Mouse (Mus musculus) erythroid progenitor cell, adult 5-6 weeks (primary cell): ENCODE measurements around the gene Rnf2. TPM values are rescaled to one million over a fixed set of nuclear protein-coding genes. Genes with fewer than 3 reads are reported as not detected.
A peak's percentile ranks its signal among the peaks of the same experiment; 100 is the strongest.

Experiments
- ATAC-seq: replicated peaks from 2 replicates; pipeline ENCODE4 v1.8.0; 2016; ENCODE audit warnings: moderate number of reproducible peaks, mild to moderate bottlenecking, moderate TSS enrichment, inconsistent platforms; ENCODE audit not compliant: poor library complexity, low FRiP score, severe bottlenecking
- total RNA-seq, 2 experiments: library from RNA; stranded (forward) in 1 of 2; stranded (reverse) in 1 of 2; fragments of 150-400 nt in 1 of 2; fragments of 186-747, 209-891 nt in 1 of 2; gene quantifications; 2 replicates each; pipeline versions ENCODE4 v1.2.3 to v1.2.4; 2015 to 2017; ENCODE audit warnings: low replicate concordance in 2 of 2

The Rnf2 gene
- 18.4 and 36.0 TPM in 2 replicates for total RNA-seq (2015; ENCODE audit: low replicate concordance)
- 5.7 and 20.9 TPM in 2 replicates for total RNA-seq (2017; ENCODE audit: low replicate concordance)

DNA sequence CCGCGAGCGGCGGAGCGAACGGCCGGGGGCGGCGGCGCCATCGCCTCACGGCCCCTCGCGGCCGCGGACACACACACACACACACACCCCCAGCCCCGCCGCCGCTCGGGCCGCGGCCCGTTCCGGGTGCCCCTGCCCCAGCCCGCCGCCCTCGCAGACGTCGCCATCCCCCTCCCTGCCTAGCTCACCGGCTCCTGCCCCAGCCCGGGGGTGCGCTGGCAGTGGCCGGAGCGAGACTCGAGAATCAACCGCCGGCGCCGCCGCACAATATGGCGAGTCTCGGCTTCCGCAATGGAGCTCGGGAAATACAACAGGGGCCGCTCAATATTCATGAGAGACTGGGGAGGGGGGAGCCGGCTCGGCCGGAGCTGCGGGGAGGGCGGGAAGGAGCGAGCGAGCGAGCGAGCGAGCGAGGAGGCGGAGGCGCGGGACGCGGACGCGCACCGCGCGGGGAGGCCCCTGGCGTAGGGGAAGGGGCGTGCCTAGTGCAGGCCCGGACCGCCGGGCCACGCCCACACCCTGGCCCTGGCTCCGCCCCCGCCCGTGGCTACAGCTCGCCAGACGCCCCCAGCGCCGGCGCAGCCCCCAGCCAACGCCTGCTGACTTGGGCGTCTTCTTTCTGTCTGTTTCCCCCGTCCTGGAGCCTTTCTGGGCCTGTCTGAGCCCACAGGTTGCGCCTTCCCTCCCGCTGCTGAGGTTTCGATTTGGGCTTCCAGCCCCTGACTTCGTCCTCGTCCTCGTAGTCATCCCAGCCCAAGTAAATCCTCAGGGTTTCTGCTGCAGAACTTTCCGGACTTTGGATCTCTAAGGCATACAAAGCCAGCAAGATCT is at the start of gene Rnf2:
Rnf2 (minus strand) TSS at position 425 of the 831 bp plus-strand sequence.
- ATAC-seq = peak; percentile 95

DNA sequence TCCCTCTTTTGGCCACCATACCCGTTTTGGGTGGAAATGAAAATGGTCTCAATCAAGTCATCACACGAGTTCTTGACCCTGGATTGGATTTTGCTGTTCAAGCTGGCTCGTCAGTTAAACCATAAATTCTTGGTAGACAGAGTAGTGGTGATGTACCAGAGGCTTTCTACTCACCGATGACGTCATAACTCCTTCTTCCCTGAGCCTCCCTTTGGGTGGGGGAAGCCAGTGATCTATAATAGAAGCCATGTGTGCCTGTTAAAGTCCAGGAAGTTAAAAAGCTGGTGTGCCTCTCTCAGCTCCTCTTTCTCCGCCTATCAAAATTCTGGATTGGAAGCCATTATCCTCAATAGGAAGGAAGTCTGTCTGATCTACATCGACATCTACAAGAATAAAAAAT is 49.0 kb upstream of the Rnf2 start:
- no peak for ATAC-seq

DNA sequence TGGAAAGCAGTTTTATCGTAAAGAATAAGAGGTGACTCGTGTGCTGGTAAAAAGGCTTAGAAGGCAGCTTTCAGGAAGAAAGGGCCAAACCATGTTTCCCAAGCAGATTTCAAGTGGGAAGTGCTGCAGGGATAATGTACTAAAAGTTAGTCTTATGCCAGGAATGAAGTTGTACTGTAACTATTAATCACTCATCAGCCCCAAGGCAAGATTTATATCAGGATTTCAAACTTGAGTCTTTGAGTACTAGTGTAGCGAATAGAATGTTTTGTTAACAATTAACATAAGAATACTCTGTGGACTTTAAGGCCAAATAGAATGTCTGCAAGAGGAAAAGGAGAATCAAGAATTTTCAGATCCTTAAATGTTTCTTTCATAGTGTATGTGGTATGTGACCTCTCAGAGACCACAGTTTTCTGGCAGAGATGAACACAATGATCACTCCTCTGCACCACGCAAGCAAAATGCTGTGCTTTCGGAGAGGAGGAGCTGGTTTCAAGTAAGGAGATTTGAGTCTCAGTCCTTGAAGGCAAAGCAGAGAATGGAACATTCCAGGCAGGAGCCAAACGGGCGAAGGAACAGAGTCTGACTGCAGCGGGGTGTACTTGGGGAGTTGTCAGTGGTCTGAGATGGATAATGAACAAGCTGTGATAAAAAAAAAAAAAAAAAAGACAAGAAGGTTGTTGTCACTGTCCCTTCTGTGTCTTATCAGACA is 48.3 kb upstream of the Rnf2 start:
- ATAC-seq = no peak

DNA sequence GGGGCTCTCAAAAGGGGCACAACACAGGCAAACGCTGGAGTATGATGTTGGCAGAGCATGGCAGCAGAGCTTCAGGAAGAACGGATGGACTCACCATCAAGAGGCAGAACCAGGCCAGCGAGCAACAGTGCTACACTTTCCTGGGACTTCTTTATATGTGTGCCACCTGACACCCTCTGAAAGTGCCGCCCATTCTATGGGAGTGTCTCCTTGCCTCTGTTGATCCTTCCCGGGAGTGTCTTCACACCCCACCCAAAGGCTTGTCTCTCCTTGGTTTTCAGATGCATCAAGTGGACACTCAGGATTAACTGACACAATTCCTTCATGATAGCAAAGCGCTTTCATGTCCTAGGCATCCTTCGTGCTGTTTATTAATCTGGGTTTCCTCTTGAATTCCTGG is 44.8 kb upstream of the Rnf2 start:
- ATAC-seq = no peak

DNA sequence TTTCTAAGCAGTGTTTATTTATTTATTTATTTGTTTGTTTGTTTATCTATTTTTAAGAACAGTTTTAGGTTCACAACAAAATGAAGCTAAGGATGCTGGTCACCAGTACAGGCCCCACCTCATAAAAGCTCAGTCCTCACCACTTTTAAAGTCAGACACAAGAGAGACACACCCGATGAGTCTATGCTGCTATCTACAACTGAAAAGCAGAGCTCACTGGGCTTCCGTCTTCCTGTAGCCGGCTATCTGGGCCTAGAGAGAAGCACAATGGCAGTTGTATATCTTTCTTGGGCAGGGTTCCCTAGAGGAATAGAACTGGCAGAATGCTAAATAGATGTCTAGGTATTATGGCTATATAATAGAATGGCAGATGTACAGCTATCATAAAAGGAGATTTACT is 43.8 kb upstream of the Rnf2 start:
- ATAC-seq = no peak

DNA sequence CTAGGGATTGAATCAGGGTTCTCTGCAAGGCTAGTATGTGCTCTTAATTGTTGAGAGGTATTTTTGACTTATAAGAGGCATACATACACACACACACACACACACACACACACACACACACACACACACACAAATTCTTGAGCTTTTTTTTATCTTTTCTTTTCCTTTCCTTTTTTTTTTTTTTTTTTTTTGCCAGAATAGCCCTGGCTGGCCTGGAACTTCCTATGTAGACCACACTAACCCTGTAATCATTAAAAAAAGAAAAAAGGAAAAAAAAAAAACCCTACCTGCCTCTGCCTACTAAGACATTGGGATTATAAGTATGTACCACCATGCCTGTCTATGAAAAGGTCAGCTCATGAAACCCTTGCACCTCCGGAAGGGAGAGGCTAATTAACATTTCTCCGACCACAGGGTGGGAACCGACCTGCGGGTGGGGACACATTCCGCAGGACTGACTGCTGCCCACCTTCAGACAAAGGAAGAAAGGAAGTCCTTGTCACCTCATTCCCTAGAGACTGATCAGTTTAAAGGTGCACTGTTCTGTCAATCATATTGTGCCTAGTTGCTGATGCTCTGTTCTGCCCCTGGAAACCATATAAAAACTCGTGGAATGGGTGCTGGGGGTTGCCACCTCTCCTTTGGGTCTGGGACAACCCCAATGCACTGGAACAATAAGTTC is 43.2 kb upstream of the Rnf2 start:
- no peak for ATAC-seq

DNA sequence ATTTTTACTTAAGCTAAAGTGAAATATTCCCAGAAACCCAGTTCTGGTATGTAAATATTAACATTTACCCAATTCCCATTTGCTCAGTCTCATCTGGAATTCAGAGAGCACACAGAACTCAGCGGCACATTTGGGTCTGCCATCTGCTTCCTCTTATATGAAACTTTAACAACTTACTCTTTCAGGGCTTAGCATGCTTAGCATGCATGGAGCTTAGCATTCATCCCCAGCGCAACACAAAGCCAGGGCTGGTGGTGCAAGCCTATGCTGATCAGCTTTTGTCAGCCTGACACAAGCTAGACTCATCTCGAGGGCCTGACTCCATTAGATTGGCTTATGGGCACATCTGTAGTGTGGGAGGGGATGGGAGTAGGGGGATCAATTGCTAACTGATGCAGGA is 25.9 kb upstream of the Rnf2 start:
- ATAC-seq = no peak

DNA sequence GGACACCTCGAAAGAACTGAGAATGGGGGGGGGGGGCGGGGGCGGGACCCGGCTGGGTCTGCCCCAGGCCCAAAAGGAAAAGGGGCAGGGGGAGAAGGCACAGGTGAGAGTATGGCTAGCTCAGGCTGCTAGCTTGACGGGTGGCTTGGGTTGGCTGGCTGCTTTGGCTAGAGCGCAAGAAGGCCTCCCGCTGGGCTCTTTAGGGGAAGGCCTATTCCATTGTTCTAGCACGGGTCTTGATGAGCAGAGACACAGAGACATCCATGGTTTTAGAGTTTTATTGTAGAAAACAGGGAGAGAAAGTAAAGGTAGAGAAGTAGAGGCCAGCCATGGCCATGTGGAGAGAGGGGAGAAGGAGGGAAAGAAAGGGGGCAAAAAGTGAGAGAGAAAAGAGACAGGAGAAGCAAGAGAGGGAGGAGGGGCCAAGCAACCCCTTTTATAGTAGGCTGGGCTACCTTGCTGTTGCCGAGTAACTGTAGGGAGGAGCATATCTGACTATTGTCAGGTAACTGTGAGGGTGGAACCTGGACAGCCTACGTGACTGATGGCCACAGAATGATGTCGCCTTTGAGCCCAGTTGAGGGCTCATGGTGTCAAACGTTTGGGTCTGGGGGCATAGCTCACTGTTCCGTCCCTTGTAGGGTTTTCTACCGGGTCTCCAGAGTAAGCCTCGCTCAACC is 17.0 kb upstream of the Rnf2 start:
- ATAC-seq = no peak

DNA sequence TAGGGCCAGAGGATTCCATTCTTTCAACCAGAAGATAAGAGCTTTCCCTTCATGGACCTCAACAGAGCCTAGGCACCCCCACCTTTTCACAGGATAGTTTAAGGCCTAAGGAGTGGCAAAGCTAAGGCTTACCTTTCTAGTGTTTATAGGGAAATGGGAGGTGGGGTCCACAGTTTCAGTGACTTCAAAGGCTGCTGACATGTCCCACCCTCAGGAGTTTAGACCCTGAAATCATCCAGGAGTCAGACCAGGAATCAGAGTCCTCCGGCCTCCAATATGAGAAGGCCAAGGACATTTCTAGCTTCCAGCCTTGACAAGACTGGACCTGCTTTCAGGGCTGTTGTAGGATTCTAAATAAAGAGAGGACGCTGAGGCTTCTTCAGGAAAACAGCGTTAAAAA is 16.1 kb upstream of the Rnf2 start:
- ATAC-seq = no peak

DNA sequence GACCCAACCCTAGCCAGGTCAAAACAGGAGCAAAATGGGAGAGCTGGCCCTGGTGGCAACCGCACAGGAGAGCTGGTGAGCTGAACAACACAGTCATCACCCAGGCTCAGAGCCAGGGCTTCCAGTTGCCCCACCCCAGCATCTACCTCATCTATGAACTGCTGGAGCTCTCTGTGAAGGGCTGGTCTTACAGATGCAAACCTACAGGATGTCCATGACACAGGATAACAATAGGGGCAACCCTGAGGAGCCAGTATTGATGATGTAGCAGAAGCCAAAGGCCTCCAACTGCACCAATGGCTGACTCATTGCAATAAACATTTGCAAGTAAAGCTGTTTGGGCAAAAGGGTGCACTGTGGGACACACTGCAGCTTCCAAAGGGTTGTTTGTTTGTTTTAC is 15.0 kb upstream of the Rnf2 start:
- no peak for ATAC-seq

DNA sequence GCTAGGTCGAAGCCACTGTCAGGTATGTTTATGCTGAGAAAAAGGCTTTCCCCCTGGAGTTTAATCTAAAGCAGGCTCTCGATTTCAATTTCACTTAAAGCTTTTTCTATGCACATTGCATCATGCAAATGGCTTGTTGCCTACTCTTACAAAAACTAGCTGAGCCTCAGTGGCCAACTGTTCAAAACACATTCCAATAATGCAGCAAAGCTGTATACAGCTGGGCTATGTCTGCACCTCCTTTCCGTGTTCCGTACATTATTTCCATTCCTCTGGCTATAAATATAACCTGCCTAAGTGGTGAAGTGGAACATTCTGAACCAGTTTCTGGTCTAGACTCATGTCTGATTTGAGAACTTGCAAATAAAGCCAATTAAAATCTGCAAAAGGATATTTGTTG is 13.4 kb upstream of the Rnf2 start:
- no peak for ATAC-seq

DNA sequence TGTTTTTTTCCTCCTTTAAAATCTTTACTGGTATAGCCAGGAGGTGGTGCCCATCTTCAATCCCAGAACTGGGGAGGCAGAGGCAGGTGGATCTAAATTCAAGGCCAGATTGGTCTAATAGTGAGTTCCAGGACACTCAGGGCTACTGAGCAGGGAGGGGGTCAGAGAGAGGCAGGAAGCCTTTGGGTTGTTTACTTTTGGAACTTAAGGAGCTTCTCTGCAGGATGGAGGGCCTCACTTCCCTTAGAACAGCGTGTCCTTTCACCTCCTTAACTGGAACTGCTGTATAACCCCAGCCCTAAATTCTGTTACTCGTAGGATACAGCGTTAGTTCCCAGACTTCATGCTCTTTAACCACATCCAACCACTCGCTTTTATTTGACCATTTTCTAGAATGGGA is 10.1 kb upstream of the Rnf2 start:
- ATAC-seq = no peak

DNA sequence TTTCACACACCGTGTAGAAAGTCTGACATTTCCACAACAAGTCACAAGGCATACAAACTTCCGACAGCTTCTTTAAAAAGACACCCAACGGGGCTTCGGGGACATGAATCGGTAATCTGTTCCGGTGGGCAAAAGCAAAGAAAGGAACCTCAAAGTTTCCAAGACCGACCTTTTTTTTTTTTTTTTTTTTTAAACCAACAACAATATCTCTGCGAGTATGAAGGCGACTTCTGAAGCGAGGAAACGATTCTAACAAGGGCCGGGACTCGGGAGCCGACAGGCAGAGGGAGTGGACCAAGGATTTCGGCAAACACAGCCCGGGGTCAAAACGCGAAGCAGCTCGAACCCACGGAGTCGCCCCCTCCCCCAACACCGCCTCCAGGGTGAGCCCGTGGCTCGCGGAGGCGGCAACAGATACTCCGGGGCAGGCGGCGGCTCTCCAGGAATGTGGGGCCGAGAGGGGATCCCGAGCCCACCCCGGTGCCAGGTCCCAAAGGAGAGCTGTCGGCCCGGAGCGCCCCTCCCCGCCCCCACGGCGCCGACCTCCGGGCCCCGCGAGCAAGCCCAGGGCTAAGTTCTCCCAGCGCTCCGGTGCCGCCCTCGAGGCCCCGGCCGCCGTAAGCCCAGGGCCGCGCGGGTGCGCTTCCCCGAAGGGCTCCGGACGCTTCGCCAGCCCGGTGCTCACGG is 797 bp downstream of the Rnf2 start:
- ATAC-seq = peak; percentile 36

DNA sequence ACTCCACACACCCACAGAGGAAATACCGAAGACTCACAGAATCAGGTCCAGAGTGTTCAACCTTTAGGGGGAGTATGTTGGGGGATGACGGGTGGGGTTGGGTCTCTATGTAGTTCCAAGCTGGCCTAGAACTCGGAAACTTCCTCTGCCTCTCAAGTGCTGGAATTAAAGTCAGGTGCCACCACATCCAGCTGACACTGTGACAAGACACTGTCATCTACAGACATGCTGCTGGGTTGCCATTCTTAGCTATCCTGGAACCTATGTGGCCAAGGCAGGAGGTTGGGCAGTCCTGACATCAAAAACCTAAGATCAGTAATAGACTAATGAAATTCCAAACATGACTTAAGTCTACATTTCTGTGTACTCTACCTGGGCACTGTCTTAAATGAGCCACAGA is 2.4 kb downstream of the Rnf2 start:
- ATAC-seq = no peak

DNA sequence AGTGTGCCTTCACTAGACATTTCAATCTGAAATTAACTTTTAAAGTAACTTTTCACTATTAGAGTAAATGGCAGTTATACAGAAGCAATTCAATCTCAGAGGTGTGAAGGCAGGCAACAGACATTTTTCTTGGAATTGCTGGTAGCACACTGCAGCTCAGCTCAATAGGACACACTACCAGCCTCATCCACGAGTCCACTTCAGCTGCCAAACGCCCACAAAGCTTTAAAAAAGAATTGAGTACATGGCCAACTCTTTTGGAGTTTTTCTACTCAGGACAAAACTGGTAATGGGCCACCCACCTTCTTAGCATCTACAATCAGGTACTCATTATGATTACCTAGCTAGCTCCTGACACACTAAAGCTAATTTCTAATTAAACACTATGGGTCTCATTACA is 2.8 kb downstream of the Rnf2 start:
- ATAC-seq = no peak

DNA sequence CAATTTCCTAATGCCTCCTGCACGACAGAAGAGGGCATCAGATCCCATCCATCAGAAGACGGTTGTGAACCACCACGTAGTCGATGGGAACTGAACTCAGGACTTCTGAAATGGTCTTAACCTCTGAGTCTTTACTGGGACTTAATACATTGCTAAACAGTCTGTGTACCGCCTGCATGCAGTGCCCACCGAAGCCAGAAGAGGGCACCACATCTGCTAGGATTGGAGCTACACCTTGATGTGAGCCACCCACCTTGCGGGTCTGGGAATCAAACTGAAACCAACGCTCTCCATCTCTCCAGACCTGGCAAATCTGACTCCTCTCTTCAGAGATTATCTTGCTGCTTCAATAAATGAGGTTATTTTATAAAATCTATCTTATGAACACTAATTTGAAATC is 3.7 kb downstream of the Rnf2 start:
- ATAC-seq = 0 out of 2 replicates have a peak, but pooled peaks have one; percentile 44

DNA sequence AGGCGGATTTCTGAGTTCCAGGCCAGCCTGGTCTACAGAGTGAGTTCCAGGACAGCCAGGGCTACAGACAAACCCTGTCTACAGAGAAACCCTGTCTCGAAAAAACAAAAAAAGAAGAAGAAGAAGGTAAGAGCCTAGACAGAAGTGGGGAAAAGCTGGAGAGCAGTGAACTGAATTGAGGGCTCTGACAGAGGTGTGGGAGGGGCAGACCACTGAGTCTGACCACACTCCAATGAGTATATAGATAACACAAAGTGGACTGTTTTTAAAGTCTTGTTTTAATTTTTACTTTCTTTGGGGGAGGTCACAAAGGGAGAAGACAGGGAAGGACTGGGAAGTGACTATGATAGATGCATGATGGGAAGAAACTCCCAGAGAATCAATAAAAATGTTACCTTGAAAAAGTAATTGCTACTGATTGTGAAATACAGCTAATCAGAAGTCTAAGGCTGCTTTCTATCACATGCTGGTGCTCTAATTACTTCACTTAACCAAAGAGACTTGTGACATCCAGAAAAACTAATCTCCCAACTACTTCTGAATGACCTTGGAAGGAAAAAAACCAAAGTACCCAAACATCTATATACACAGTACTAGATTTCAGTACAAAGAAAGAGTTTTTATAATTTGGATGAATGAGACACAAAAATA is 5.0 kb downstream of the Rnf2 start:
- ATAC-seq = no peak

DNA sequence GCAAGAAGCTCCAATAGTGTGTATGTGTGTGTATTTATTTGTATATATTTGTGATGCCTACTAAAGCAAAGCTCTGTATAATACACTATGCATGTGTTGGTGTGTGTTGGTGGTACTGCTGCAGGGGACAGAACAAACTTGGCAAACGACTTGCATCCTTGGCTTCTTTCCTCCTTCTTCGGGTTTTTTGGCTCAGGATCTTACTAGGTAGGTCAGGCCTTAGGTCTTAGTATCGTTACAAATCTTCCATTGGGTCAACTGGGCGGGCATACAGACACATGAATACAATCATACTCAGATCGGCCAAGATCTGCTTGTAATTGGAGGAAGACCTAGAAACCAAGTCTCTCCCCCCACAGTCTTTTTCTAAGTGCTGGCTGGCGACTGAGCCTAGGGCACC is 6.0 kb downstream of the Rnf2 start:
- no peak for ATAC-seq

DNA sequence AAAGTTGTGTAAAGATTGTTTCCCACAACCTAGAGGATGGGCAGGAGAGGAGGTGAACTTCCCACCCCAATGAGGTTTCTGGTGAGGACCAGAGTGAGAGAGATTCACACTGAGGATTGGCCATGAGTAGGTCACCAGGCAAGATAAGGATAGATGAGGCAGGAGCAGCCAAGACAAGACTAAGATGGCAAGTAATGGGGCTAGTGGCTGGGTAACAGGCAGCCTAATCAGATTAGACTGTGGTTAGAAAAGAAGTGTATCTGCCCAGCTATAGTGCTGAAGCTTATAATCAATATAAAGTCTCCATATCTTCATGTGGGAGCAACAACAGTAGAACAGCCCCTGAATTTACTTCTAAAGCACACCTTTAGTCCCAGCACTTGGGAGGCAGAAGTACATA is 6.9 kb downstream of the Rnf2 start:
- ATAC-seq = 0 out of 2 replicates have a peak, but pooled peaks have one; percentile 31
